Mouse (Mus musculus): Measurements from ENCODE around the gene Dapk2.

The Dapk2 gene

DNA sequence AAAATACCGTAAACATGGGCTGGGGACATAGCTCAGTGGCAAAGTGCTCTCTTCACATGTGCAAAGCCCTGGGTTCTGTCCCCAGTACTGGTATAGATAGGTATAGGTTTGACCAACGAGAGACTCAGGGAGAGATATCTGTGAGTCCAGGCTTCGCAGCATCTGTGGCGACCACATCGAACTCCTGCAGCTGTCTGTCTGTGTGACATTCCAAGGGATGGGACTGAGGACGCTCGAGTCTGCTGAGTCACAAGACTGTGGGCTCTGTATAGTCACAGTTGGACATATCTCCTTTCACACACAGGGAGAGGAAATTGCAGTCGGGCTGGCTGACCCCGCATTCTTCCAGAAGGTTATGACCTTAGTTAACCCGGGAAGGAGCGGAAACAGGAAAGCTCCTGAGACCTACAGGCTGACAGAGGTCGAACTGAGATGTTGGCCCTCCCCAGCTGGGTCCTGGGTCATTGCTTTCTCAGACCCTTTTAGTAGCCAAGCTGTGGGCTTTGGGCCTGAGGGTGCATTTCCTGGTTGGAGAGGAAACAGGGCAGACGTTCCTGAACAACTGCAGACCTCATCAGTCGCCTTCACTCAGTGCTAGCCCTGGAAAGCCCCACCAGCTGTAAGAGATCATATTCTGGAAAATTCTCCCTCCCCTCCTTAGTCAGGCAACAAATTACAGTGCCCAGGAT lies 118.8 kb downstream of the Dapk2 start:
- WGBS, result 41% methylated on average over 14 of the region's 14 CpGs

DNA sequence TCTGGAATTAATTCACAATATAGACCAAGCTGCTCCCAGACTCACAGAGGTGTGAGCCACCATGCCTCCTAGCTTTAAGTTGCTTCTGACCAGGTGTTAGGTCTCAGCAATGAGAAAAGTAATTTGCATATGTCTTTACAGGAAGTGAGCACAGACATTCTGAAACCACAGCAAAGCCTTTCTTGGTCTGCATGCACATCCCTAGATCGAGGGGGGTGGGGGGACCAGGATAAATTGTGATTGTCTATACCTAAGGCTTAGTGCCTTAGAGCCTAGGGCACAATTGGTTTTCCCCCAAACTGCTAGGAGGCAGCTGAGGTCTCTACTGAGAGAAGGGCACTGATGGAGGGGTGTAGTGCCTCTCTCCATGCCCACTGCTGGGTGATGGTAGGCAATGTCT lies 122.5 kb downstream of the Dapk2 start:
- WGBS, result 66% methylated on average over 1 of the region's 1 CpGs

GRCm38 (mm10) chr9:66281501-66281951 lies 123.5 kb downstream of the Dapk2 start:
- 66% methylated on average over 9 of the region's 9 CpGs for WGBS

DNA sequence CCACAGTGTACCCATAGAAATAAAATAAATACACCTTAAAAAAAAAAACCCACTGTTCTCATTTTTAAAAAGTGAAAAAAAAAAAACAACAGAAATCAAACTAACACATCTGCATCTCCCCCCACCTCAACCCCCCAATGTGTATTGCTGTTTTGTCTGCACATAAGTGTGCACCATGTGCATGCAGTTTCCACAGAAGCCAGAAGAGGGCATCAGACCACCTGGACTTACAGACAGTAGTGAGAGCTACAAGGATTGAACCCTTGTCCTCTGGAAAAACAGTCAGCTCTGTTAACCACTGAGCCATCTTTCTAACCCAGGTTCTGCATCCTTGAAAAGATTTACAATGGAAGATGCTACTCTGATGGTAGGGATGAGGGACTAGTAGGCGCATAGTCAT lies 124.6 kb downstream of the Dapk2 start:
- WGBS, result 100% methylated on average over 1 of the region's 1 CpGs

GRCm38 (mm10) chr9:66283565-66284203 lies 125.7 kb downstream of the Dapk2 start:
- WGBS, result 14% methylated on average over 2 of the region's 2 CpGs

- 87% methylated on average over 2 of the region's 2 CpGs for WGBS
Measured at GRCm38 (mm10) chr9:66285241-66285640, 127.2 kb downstream of the Dapk2 start.

DNA sequence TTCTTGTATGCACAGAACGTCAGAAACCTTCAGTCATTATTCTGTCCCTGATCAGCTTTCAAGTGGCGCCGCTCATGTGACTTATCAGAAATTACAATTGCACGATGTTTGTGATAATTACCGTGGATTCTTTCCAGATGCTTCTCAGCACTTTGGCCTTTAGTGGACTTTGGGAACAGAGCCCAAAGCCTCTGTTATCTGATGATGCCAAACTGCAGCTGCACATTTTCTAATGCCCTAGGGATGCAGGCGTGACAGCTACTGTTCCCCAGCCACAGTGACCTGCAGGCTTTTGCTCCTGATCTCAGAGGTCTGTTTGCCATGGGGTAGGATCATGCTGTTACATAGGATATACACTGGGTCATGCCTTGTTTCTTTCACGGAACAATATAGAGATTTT lies 127.9 kb downstream of the Dapk2 start:
- 59% methylated on average over 7 of the region's 7 CpGs for WGBS

DNA sequence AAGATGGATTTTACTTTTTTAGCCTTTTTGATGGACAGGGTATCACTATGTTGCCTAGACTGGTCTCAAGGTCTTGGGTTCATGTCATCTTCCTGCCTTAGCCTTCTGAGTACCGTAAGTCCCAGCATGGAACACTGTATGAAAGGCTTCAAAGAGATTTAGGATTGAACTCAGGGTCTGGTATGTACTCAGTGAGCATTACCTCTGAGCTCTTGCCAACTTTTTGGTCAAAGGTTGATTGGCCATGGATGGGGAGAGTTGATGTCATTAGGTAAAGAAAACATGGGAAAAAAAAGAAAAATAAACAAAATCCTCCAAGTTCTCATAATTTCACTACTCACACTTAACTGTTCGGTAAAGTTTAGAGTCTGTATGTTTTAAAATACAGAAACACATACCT lies 132.7 kb downstream of the Dapk2 start:
- WGBS, result 89% methylated on average over 2 of the region's 2 CpGs

DNA sequence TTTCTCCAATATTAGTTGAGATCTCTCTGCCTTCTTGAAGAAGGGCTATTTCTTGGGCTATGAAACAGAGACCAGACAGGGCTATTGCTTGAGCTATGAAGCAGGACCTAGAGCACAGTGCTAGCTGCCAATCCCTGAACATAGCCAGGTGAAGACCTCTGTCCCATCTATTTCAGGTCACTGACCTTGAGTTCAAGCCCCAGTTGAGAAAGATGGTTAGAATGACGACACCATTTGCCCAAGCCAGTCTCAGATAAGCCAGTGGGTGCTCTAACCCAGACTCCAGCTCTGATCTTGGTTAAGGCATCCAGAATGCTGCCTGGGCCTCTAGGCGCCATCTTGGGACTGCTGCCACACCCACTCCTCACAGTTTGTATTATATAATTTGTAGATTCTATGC lies 135.3 kb downstream of the Dapk2 start:
- 96% methylated on average over 2 of the region's 2 CpGs for WGBS

- WGBS, result 95% methylated on average over 1 of the region's 1 CpGs
Measured at GRCm38 (mm10) chr9:66294227-66294626, 136.2 kb downstream of the Dapk2 start.

DNA sequence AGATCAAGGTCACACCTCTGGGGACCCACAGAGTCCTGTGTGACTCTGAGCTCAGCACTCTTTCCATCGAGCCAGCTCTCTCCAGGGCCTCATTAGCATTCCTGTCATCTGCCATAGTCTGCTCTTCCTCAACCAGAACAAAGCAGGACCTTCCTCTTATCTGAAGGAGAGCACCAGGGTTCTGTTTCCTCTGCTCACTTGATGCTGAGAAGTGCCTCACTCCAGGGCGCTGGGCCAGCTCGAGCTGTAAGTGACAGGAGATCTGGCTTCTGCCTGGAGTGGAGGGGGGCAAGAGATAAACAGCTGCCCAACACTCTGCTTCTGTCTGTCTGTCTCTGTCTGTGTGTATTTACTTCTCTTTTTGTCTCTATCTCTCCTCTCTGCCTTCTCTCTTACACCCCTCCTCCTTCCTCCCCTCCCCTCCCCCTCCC lies 137.0 kb downstream of the Dapk2 start:
- WGBS, result 28% methylated on average over 3 of the region's 3 CpGs

- 90% methylated on average over 6 of the region's 6 CpGs for WGBS
Measured at GRCm38 (mm10) chr9:66295577-66296120, 137.6 kb downstream of the Dapk2 start.

DNA sequence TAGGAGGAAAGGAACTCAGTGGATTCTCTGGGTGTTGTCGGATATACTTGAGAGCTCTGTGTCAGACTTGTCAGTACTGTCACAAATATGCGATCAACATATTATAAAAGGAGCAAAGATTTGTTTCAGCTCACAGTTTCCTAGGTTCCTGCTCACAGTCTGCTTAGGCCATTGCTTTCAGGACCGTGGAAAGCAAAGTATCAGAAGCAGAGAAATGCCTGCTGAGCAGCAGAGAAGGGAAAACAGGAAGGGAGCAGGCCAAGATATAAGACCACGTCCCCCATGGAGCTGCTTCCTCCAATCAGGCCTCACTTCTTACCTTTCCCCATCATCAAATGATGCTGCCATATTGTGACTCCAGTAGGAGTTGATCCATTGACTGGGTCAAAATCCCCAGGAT lies 140.8 kb downstream of the Dapk2 start:
- 92% methylated on average over 4 of the region's 4 CpGs for WGBS

DNA sequence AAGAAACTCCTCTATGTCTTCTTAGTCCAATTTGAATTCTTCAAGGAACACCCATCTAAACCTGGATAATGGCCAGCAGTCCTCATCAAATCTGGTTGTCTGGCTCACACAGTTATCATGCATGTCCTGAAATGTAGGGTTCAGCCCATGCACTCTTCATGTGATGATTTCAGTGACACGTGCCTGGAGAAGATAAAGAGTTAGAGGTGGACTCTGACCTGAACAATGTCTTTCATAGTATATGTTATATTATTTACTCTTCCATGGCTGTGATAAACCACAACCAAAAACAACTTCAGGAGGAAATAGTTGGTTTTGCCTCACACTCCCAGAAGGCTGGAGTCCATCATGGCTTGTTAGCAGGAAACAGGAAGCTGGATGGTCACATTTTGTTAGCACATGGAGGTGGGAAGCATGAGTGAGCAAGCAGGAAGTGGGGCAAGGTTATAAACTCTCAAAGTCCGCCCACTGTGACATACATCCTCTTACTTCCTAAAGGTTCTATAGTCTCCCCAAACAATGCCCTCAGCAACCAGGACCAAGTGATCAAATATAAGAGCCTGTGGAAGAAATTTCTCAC lies 142.5 kb downstream of the Dapk2 start:
- 91% methylated on average over 2 of the region's 2 CpGs for WGBS

DNA sequence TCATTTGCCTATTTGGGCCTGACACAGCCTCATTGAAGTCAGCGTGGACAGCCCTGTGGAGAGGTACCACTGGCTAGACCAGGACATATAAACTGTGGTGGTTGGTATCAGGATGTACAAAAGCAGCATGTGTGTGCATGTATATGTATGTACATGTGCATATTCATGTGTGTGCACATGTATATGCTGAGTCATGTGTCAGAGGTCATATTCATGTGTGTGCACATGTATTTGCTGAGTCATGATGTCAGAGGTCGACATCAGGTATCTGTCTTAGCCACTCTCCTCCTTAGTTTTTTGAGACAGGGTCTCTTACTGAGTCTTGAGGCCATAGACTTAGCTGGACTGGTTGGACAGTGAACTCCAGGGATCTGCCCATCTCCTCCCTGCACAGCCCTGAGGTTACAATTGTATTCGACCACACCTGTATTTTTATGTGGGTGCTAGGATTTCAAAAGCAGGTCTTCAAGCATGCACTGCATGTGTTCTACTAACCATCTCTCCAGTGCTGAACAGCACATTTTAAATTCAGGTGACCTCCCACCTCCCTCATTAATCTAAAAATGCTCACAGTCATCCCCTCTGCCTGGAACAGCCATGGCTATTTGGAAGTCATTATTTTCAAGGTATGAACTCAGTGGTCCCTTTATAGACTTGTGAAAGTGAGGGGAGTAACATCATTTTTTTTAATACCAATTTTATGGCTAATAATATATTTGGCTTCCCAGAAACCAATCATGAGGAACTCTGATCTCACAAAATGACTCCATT lies 146.5 kb downstream of the Dapk2 start:
- 88% methylated on average over 3 of the region's 3 CpGs for WGBS

DNA sequence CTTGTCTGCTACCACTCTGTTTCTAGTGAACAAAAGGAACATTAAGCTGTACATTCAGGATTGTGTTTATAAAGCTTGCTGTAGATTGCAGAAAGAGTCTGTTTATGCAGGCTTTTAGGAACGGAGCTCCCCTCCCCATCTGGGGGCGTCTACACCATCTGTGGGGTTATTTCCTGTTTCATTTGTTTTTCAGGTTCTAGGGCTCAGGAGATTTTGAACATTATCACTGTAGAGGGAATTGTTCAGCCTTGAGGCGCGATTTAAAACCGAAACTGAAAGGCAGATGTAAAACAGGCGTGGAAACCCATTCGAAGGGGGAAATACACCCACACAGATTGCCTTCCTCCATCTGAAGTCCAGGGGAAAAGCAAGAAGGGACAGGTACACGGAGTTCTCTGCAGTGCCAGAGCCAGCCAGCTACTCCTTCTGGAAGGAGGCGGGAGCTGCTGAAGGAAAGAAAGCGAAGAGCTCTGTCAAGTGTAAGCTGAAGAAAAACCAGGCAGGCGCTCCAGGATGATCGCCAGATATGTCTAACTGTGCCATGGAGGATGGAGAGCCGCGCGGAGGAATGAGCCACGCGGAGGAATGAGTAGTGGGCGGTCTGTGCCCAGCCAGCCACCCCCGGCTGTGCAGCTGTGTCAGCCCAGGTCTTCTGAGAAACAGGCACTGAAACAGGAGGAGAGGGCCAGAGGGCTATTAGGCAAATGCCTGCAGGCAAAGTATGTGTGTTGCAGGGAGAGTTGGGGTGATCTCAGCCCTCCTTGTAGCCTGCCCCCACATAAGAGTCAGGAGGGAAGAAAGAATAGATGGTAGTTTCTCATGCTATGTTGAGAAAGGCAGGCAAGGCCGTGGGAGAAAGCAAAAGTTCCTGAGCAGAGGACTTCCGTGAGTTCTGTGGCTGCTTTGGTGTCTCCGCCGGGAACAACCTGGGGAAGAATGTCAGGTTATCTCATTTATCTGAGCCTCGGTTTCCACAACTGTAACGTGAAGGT lies 147.4 kb downstream of the Dapk2 start:
- WGBS, result 16% methylated on average over 25 of the region's 25 CpGs

GRCm38 (mm10) chr9:66306414-66306813 lies 148.4 kb downstream of the Dapk2 start:
- WGBS, result 74% methylated on average over 3 of the region's 3 CpGs

- WGBS, result 71% methylated on average over 2 of the region's 2 CpGs
Measured at GRCm38 (mm10) chr9:66307341-66307740, 149.3 kb downstream of the Dapk2 start.

GRCm38 (mm10) chr9:66308741-66309140 lies 150.7 kb downstream of the Dapk2 start:
- WGBS, result 82% methylated on average over 4 of the region's 4 CpGs

DNA sequence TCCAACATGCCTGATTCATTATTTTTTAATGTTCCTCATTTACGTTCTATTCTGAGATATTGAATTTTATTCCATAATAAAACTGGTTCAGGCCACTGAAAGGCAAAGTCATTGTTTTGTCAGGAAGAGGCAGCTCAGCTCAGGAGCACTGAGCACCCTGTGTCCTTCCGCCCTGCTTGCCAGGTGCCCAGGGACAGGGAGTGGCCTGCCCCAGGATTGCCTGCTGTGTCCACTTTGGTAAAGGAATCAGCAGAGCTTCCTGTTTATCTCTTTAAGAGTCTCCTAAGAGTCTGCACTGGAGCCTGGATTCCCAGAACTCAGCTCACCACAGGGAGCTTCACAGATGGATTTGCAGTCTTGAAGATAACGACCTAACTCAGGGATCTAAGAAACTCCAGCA lies 153.4 kb downstream of the Dapk2 start:
- 47% methylated on average over 3 of the region's 3 CpGs for WGBS

GRCm38 (mm10) chr9:66316603-66317002 lies 158.6 kb downstream of the Dapk2 start:
- WGBS, result 31% methylated on average over 2 of the region's 2 CpGs

Data from cerebral cortex, adult 2 months (tissue).